Mouse (Mus musculus) MEL (cell line): ENCODE measurements at regions not wholly inside any gene's neighbourhood (a gene's known extent, or its start where the extent isn't known, plus 50 kb on each side); places are given as distances from the start of the nearest gene placed in this dataset.

Experiments used
- DNase-seq: peaks from one replicate; pipeline ENCODE4 v3.0.0; 2011; ENCODE audit warnings: low read depth, low spot score
- H3K27ac ChIP-seq: 2 replicates; pipeline ENCODE4 v1.5.1; 2012; ENCODE audit warnings: low read depth, mild to moderate bottlenecking, control low read depth, low read length, moderate library complexity; ENCODE audit not compliant: control insufficient read depth
- H3K27me3 ChIP-seq, 2 experiments: fragments of 150-350 bp in 1 of 2; sonication (generic) in 1 of 2; 2 replicates each; pipeline ENCODE4 v1.6.1; 2012; ENCODE audit warnings: low read length in 2 of 2, mild to moderate bottlenecking in 2 of 2, improper control_type of control experiment in 1 of 2, moderate library complexity in 1 of 2; ENCODE audit not compliant: insufficient read depth in 2 of 2, control insufficient read depth in 1 of 2
- H3K36me3 ChIP-seq, 2 experiments: 2 replicates each; pipeline ENCODE4 v1.6.1; 2012 to 2014; ENCODE audit warnings: low read length in 2 of 2, improper control_type of control experiment in 1 of 2, inconsistent platforms in 1 of 2, mild to moderate bottlenecking in 1 of 2; ENCODE audit not compliant: insufficient read depth in 2 of 2, control insufficient read depth in 1 of 2
- H3K4me1 ChIP-seq, 2 experiments: fragments of 150-350 bp in 1 of 2; sonication (generic) in 1 of 2; 2 replicates each; pipeline ENCODE4 v1.6.1; 2012; ENCODE audit warnings: low read length in 2 of 2, improper control_type of control experiment in 1 of 2, mild to moderate bottlenecking in 1 of 2; ENCODE audit not compliant: insufficient read depth in 2 of 2, control insufficient read depth in 1 of 2
- H3K4me3 ChIP-seq, 2 experiments: fragments of 150-350 bp in 1 of 2; sonication (generic) in 1 of 2; 2 replicates each; pipeline ENCODE4 v1.5.1; 2012; ENCODE audit warnings: low read depth in 2 of 2, low read length in 2 of 2, mild to moderate bottlenecking in 2 of 2, moderate library complexity in 2 of 2, control low read depth in 1 of 2, improper control_type of control experiment in 1 of 2; ENCODE audit not compliant: control insufficient read depth in 1 of 2, insufficient read depth in 1 of 2
- H3K79me2 ChIP-seq: 2 replicates; pipeline ENCODE4 v1.6.1; 2012; ENCODE audit warnings: mild to moderate bottlenecking, low read length, moderate library complexity; ENCODE audit not compliant: control insufficient read depth, poor library complexity, insufficient read depth
- H3K9ac ChIP-seq: 2 replicates; pipeline ENCODE4 v1.6.1; 2012; ENCODE audit warnings: low read depth, mild to moderate bottlenecking, control low read depth, low read length, moderate library complexity; ENCODE audit not compliant: control insufficient read depth, poor library complexity, severe bottlenecking
- H3K9me3 ChIP-seq: fragments of 150-350 bp; sonication (generic); replicated peaks from 2 replicates; pipeline ENCODE4 v1.6.1; 2012; ENCODE audit warnings: mild to moderate bottlenecking, low read length, improper control_type of control experiment, moderate library complexity; ENCODE audit not compliant: insufficient read depth
- CHD2 ChIP-seq: IDR thresholded peaks from 2 replicates; pipeline ENCODE4 v1.6.1; 2011; ENCODE audit warnings: low read length, improper control_type of control experiment
- CTCF ChIP-seq, 3 experiments: IDR thresholded peaks in 2 of 3; conservative IDR thresholded peaks in 1 of 3; 2 replicates each; pipeline ENCODE4 v1.5.1; 2011 to 2012; ENCODE audit warnings: low read length in 3 of 3, low read depth in 2 of 3, mild to moderate bottlenecking in 2 of 3, improper control_type of control experiment in 1 of 3, inconsistent platforms in 1 of 3, mixed read lengths in 1 of 3, moderate library complexity in 1 of 3; ENCODE audit not compliant: control insufficient read depth in 1 of 3, insufficient read depth in 1 of 3, poor library complexity in 1 of 3, severe bottlenecking in 1 of 3
- ELF1 ChIP-seq: IDR thresholded peaks from 2 replicates; pipeline ENCODE4 v1.6.1; 2014; ENCODE audit warnings: low read depth, mild to moderate bottlenecking, inconsistent platforms, low read length, improper control_type of control experiment, moderate library complexity
- GABPA ChIP-seq: IDR thresholded peaks from 2 replicates; pipeline ENCODE4 v1.6.1; 2012; ENCODE audit warnings: low read depth, mild to moderate bottlenecking, inconsistent platforms, low read length, improper control_type of control experiment, moderate library complexity
- GATA1 ChIP-seq: IDR thresholded peaks from 2 replicates; pipeline ENCODE4 v1.6.1; 2011; ENCODE audit warnings: low read depth, low read length, improper control_type of control experiment
- HCFC1 ChIP-seq: IDR thresholded peaks from 2 replicates; pipeline ENCODE4 v1.6.1; 2012; ENCODE audit warnings: low read depth, mild to moderate bottlenecking, inconsistent platforms, low read length, improper control_type of control experiment, moderate library complexity
- JUND ChIP-seq: IDR thresholded peaks from 2 replicates; pipeline ENCODE4 v1.6.1; 2011; ENCODE audit warnings: low read depth, mild to moderate bottlenecking, improper control_type of control experiment, low read length
- KAT2A ChIP-seq: conservative IDR thresholded peaks from 2 replicates; pipeline ENCODE4 v1.6.1; 2012; ENCODE audit warnings: low read depth, low read length, improper control_type of control experiment, inconsistent platforms
- MAFK ChIP-seq: IDR thresholded peaks from 2 replicates; pipeline ENCODE4 v1.6.1; 2011; ENCODE audit warnings: low read depth, mild to moderate bottlenecking, low read length, improper control_type of control experiment, borderline replicate concordance
- MAZ ChIP-seq: IDR thresholded peaks from 2 replicates; pipeline ENCODE4 v1.6.1; 2012; ENCODE audit warnings: low read depth, mild to moderate bottlenecking, inconsistent platforms, low read length, improper control_type of control experiment
- MXI1 ChIP-seq: IDR thresholded peaks from 2 replicates; pipeline ENCODE4 v1.6.1; 2011; ENCODE audit warnings: mild to moderate bottlenecking, low read depth, low read length, improper control_type of control experiment
- MYB ChIP-seq: IDR thresholded peaks from 2 replicates; pipeline ENCODE4 v1.6.1; 2011; ENCODE audit warnings: mild to moderate bottlenecking, low read depth, low read length, improper control_type of control experiment
- NRF1 ChIP-seq: IDR thresholded peaks from 2 replicates; pipeline ENCODE4 v1.6.1; 2014; ENCODE audit warnings: low read depth, mild to moderate bottlenecking, inconsistent platforms, low read length, improper control_type of control experiment, moderate library complexity; ENCODE audit not compliant: poor library complexity, insufficient read depth, severe bottlenecking
- POLR2A ChIP-seq, 2 experiments: IDR thresholded peaks; 2 replicates each; pipeline ENCODE4 v1.6.1; 2011 to 2012; ENCODE audit warnings: low read length in 2 of 2, mild to moderate bottlenecking in 2 of 2, control low read depth in 1 of 2, improper control_type of control experiment in 1 of 2, low read depth in 1 of 2, moderate library complexity in 1 of 2; ENCODE audit not compliant: control insufficient read depth in 1 of 2, insufficient read depth in 1 of 2, poor library complexity in 1 of 2
- POLR2AphosphoS2 ChIP-seq: IDR thresholded peaks from 2 replicates; pipeline ENCODE4 v1.6.1; 2011; ENCODE audit warnings: low read length, improper control_type of control experiment
- USF1 ChIP-seq: IDR thresholded peaks from 2 replicates; pipeline ENCODE4 v1.6.1; 2014; ENCODE audit warnings: low read depth, mild to moderate bottlenecking, inconsistent platforms, low read length, improper control_type of control experiment, moderate library complexity
- USF2 ChIP-seq, 2 experiments: IDR thresholded peaks; 2 replicates each; pipeline ENCODE4 v1.6.1; 2011 to 2012; ENCODE audit warnings: improper control_type of control experiment in 2 of 2, low read length in 2 of 2, borderline replicate concordance in 1 of 2, inconsistent platforms in 1 of 2, low read depth in 1 of 2, mild to moderate bottlenecking in 1 of 2; ENCODE audit not compliant: insufficient read depth in 1 of 2
- ZC3H11A ChIP-seq: IDR thresholded peaks from 2 replicates; pipeline ENCODE4 v1.6.1; 2012; ENCODE audit warnings: low read depth, mild to moderate bottlenecking, inconsistent platforms, low read length, improper control_type of control experiment
- ZMIZ1 ChIP-seq: IDR thresholded peaks from 2 replicates; pipeline ENCODE4 v1.6.1; 2012; ENCODE audit warnings: low read depth, mild to moderate bottlenecking, inconsistent platforms, low read length, improper control_type of control experiment, moderate library complexity
- ZNF384 ChIP-seq: IDR thresholded peaks from 2 replicates; pipeline ENCODE4 v1.6.1; 2012; ENCODE audit warnings: low read depth, mild to moderate bottlenecking, inconsistent platforms, low read length, improper control_type of control experiment

GRCm38 (mm10) chr2:92523321-92523895, 63.1 kb upstream of the Slc35c1 start:
- no peak overlapping the region for H3K27ac ChIP-seq
- TF ChIP-seq GATA1 (no peak), CHD2 (no peak), ZNF384 (no peak), MXI1 (no peak), ELF1 (no peak), KAT2A (no peak), ZMIZ1 (no peak), POLR2A (IDR thresholded peaks at IDR 0.05; ENCODE audit: control insufficient read depth in 1 of 2, insufficient read depth in 1 of 2, low read depth in 1 of 2, low read length in 2 of 2, poor library complexity in 1 of 2) (no peak), POLR2AphosphoS2 (no peak), USF2 (IDR thresholded peaks at IDR 0.05; ENCODE audit: borderline replicate concordance in 1 of 2, insufficient read depth in 1 of 2, low read depth in 1 of 2, low read length in 2 of 2) (no peak), ZC3H11A (no peak), JUND (no peak), MAFK (no peak)
- TF ChIP-seq, all 39 proteins: peak for 0
- no peaks in the 10 kb centered on the region for H3K9me3 ChIP-seq
- H3K4me1 ChIP-seq: no peaks in the 10 kb centered on the region
- H3K79me2 ChIP-seq: no peaks in the 10 kb centered on the region
- H3K27me3 ChIP-seq: peaks cover 17 to 21% of the 10 kb centered on the region in 2 experiments
- DNase-seq: no peak
- no peak overlapping the region for H3K9ac ChIP-seq
- no peak overlapping the region for H3K4me3 ChIP-seq
- H3K36me3 ChIP-seq: no peaks in the 10 kb centered on the region

GRCm38 (mm10) chr2:92521527-92521926, 61.2 kb upstream of the Slc35c1 start:
- no peaks in the 10 kb centered on the region for H3K79me2 ChIP-seq
- H3K9ac ChIP-seq: no peak overlapping the region
- H3K4me3 ChIP-seq: no peak overlapping the region
- no peak for DNase-seq
- no peaks in the 10 kb centered on the region for H3K36me3 ChIP-seq
- no peaks in the 10 kb centered on the region for H3K4me1 ChIP-seq
- H3K9me3 ChIP-seq: no peaks in the 10 kb centered on the region
- no peak overlapping the region for H3K27ac ChIP-seq
- peaks cover 13 to 15% of the 10 kb centered on the region in 2 experiments for H3K27me3 ChIP-seq
- TF ChIP-seq GATA1 (no peak), MAZ (no peak), CTCF (IDR thresholded peaks at IDR 0.05 in 2 of 3, conservative IDR thresholded peaks at IDR 0.05 in 1 of 3; ENCODE audit: control insufficient read depth in 1 of 3, insufficient read depth in 1 of 3, low read depth in 2 of 3, low read length in 3 of 3, poor library complexity in 1 of 3, severe bottlenecking in 1 of 3) (no peak), ELF1 (no peak), HCFC1 (no peak), USF1 (no peak), POLR2A (IDR thresholded peaks at IDR 0.05; ENCODE audit: control insufficient read depth in 1 of 2, insufficient read depth in 1 of 2, low read depth in 1 of 2, low read length in 2 of 2, poor library complexity in 1 of 2) (no peak), MYB (no peak), MAFK (no peak), GABPA (no peak), NRF1 (no peak)
- TF ChIP-seq, all 39 proteins: peak for 0
